Mouse (Mus musculus) G1E (cell line): Measurements from ENCODE around the gene Sars2. TPM values are rescaled to one million over a fixed set of nuclear protein-coding genes. Genes with fewer than 3 reads are reported as not detected.

ENCODE experiments used
- ATAC-seq: 2 replicates; pipeline ENCODE4 v1.8.0; 2016; ENCODE audit warnings: mild to moderate bottlenecking; ENCODE audit not compliant: insufficient number of reproducible peaks, poor library complexity, low FRiP score, severe bottlenecking; ENCODE audit errors: extremely low read depth
- DNase-seq: peaks from one replicate; pipeline ENCODE4 v3.0.0; 2012; ENCODE audit warnings: low spot score
- H3K27me3 ChIP-seq: 2 replicates; pipeline ENCODE4 v1.6.1; 2012; ENCODE audit warnings: mild to moderate bottlenecking, low read length, inconsistent platforms; ENCODE audit not compliant: insufficient read depth
- H3K36me3 ChIP-seq: replicated peaks from 2 replicates; pipeline ENCODE3; 2012; ENCODE audit warnings: mild to moderate bottlenecking, inconsistent platforms
- H3K4me1 ChIP-seq: 2 replicates; pipeline ENCODE4 v1.6.1; 2012; ENCODE audit warnings: low read depth, low read length, inconsistent platforms, mixed read lengths; ENCODE audit not compliant: insufficient read depth
- H3K4me3 ChIP-seq: 2 replicates; pipeline ENCODE4 v1.5.1; 2012; ENCODE audit warnings: low read depth, mild to moderate bottlenecking, inconsistent platforms, low read length, moderate library complexity, mixed read lengths
- H3K9me3 ChIP-seq: replicated peaks from 2 replicates; pipeline ENCODE4 v1.6.1; 2012; ENCODE audit warnings: inconsistent platforms
- CTCF ChIP-seq: IDR thresholded peaks from 2 replicates; pipeline ENCODE4 v1.5.1; 2012; ENCODE audit warnings: low read depth, low read length, inconsistent platforms, mixed read lengths
- GATA1 ChIP-seq: IDR thresholded peaks from 2 replicates; pipeline ENCODE4 v1.6.1; 2012; ENCODE audit warnings: borderline replicate concordance, low read length, inconsistent platforms, mixed read lengths
- GATA2 ChIP-seq: IDR thresholded peaks from 2 replicates; pipeline ENCODE4 v1.6.1; 2012; ENCODE audit warnings: low read depth, low read length, inconsistent platforms, borderline replicate concordance
- POLR2AphosphoS5 ChIP-seq: IDR thresholded peaks from 2 replicates; pipeline ENCODE4 v1.6.1; 2012; ENCODE audit warnings: low read depth, low read length, inconsistent platforms; ENCODE audit not compliant: insufficient replicate concordance
- TAL1 ChIP-seq: conservative IDR thresholded peaks from 2 replicates; pipeline ENCODE4 v1.6.1; 2012; ENCODE audit warnings: low read depth, low read length, inconsistent platforms, mixed read lengths
- polyA plus RNA-seq: library from polyadenylated mRNA; stranded (reverse); fragments of >175 nt; gene quantifications from 2 replicates; pipeline ENCODE4 v1.2.3, GENCODE M21; 2012
- total RNA-seq, 2 experiments: library from RNA; stranded (forward) in 1 of 2; stranded (reverse) in 1 of 2; fragments of 200-1000 nt in 1 of 2; fragments of >200 nt in 1 of 2; fragmentation: Nextera tagmentation in 1 of 2; gene quantifications; 2 replicates each; pipeline ENCODE4 v1.2.3; 2014 to 2017

Gene Sars2
- total and polyA plus RNA-seq, 3 experiments: 9.1 to 41.5 (median 10.1) TPM

GRCm38 (mm10) chr7:28722079-28722478, 19.7 kb upstream of the Sars2 start:
- no peak for ATAC-seq

GRCm38 (mm10) chr7:28724613-28725012, 17.2 kb upstream of the Sars2 start:
- Histone ChIP-seq H3K36me3 (no peaks in the 10 kb centered on the region), H3K4me3 (no peak overlapping the region), H3K27me3 (peaks cover 7% of the 10 kb centered on the region; the same call in 1 of the 2 replicates), H3K4me1 (no peaks in the 10 kb centered on the region), H3K9me3 (peaks cover 4% of the 10 kb centered on the region)
- DNase-seq (no peak), ATAC-seq (no peak)
- TF ChIP-seq TAL1 (no peak), POLR2AphosphoS5 (no peak)

More at GRCm38 (mm10) chr7:28722079-28722478, 19.7 kb upstream of the Sars2 start:
- H3K27me3 ChIP-seq: no peaks in the 10 kb centered on the region
- H3K4me1 ChIP-seq: no peaks in the 10 kb centered on the region
- TF ChIP-seq GATA2 (no peak), POLR2AphosphoS5 (no peak), GATA1 (no peak)
- H3K9me3 ChIP-seq: peaks cover 4% of the 10 kb centered on the region
- H3K36me3 ChIP-seq: no peaks in the 10 kb centered on the region
- no peak overlapping the region for H3K4me3 ChIP-seq
- DNase-seq: no peak

- Histone ChIP-seq H3K27me3 (peaks cover 7% of the 10 kb centered on the region; the same call in 1 of the 2 replicates), H3K4me3 (no peak overlapping the region), H3K36me3 (no peaks in the 10 kb centered on the region), H3K9me3 (peaks cover 4% of the 10 kb centered on the region), H3K4me1 (no peaks in the 10 kb centered on the region)
- no peak for ATAC-seq
- TF ChIP-seq TAL1 (no peak), POLR2AphosphoS5 (no peak), GATA1 (no peak), CTCF (no peak), GATA2 (no peak)
- no peak for DNase-seq
These were observed 15.2 kb upstream of the Sars2 start for GRCm38 (mm10) chr7:28726600-28726999.

DNA sequence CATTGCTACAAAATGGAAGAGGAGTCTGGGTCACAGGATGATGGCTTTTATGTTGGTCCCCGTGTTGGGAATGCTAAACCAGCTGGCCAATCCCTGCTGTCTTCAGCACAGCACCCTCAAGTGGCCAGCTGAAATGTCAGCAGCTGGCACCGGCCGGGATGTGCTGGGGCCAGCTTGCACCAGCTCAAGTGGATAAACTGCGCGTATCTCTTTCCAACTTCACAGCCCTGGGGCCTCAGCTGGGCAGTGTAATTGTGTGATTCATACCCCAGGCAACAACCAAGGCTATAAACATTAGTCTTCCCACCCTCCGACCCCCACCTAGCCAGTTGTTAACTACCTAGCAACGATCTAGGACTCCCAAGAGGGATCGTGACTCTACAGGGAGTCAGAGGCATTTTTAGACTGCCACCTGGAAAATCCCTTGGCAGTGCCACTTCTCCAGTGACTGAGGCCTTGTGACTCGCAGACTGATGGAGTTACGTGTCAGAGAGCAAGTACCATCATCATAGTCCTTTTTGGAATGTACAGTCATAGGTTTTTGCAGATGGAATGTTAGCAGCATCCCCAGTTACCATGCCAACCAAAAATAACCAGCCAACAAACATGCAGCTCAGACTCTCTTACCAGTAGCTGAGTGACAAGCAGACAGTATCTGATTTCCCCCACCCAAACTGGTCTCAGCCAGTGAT, 14.0 kb upstream of the Sars2 start:
- peaks cover 7% of the 10 kb centered on the region; the same call in 1 of the 2 replicates for H3K27me3 ChIP-seq
- H3K9me3 ChIP-seq: peaks cover 11% of the 10 kb centered on the region
- no peaks in the 10 kb centered on the region for H3K36me3 ChIP-seq
- no peak for TF ChIP-seq POLR2AphosphoS5
- no peak for TF ChIP-seq CTCF
- no peak for TF ChIP-seq TAL1
- no peak for TF ChIP-seq GATA2
- TF ChIP-seq GATA1: no peak
- no peak for DNase-seq
- no peaks in the 10 kb centered on the region for H3K4me1 ChIP-seq
- ATAC-seq: no peak
- no peak overlapping the region for H3K4me3 ChIP-seq

GRCm38 (mm10) chr7:28732341-28733142, 9.2 kb upstream of the Sars2 start:
- no peak for TF ChIP-seq GATA1
- no peak for TF ChIP-seq GATA2
- no peak for TF ChIP-seq TAL1
- TF ChIP-seq CTCF: no peak
- no peak for TF ChIP-seq POLR2AphosphoS5
- Histone ChIP-seq H3K4me3 (no peak overlapping the region), H3K27me3 (peaks cover 8% of the 10 kb centered on the region; the same call in 1 of the 2 replicates), H3K36me3 (peaks cover 5% of the 10 kb centered on the region), H3K4me1 (peaks cover 3% of the 10 kb centered on the region; the same call in 1 of the 2 replicates), H3K9me3 (peaks cover 9% of the 10 kb centered on the region)
- ATAC-seq (no peak), DNase-seq (no peak)

DNA sequence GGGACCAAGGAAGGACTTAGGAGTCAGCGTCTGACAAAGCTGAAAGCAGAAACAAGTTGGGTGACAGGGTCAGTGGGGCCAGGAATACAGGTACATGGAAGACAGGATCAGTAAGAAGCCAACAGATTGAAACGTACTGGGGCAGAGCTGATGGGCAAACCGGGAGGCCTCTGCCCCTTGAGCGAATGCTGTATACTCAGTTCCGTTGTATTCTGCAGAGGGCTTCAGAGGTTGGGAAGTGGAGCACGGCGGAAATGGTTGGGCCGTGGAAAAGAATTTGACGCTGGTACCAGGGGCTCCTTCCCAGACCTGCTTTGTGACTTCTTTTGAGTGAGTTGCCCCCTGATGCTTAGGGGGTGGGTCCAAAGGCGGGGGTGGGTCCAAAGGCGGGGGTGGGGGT, 8.6 kb upstream of the Sars2 start:
- TF ChIP-seq GATA2: no peak
- TF ChIP-seq CTCF: no peak
- no peak for TF ChIP-seq GATA1
- TF ChIP-seq TAL1: no peak
- TF ChIP-seq POLR2AphosphoS5: no peak
- Histone ChIP-seq H3K27me3 (peaks cover 7% of the 10 kb centered on the region; the same call in 1 of the 2 replicates), H3K9me3 (peaks cover 9% of the 10 kb centered on the region), H3K36me3 (peaks cover 8% of the 10 kb centered on the region), H3K4me3 (no peak overlapping the region), H3K4me1 (peaks cover 3% of the 10 kb centered on the region; the same call in 1 of the 2 replicates)
- DNase-seq: no peak
- ATAC-seq: no peak
